Mouse (Mus musculus) CD8-positive naive resting alpha-beta T cell, adult 2 months (primary cell): ENCODE results near the gene Sfxn2.
A peak's percentile ranks its signal among the peaks of the same experiment; 100 is the strongest.

Source experiments
- DNase-seq, 2 experiments: peaks; one replicate each; pipeline ENCODE4 v3.0.0; 2022; ENCODE audit warnings: low read depth in 2 of 2, low spot score in 2 of 2

Sfxn2 gene

DNA sequence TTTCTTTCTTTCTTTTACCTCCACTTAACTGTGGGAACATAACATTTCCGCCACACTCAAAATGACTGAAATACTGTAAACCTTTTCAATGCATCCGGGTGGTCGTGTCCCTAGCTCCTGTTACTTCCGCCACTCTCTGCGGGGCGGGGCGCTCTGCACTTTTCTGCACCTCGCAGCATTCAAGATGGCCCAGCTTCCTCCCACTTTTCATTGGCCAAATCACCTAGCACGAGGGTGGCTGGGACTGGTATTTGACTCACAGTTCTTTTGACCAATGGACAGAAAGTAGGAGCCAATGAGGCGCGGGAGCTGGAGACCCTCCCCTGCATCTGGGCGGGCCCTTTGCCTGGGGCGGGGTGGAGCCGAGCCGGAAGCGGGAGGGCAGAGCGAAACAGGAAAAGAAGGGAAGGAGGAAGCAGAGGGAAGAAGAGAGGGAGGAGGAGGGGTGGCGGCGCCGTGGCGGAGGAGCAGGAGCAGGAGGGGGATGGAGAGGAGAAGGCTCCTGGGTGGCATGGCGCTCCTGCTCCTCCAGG lies 25.6 kb downstream of the Sfxn2 start, which contains the start of gene Wbp1l:
Gene Wbp1l, plus strand, starts transcription at position 365 of the 533 bp plus-strand sequence.
- DNase-seq: peak; percentile 93 to 97

DNA sequence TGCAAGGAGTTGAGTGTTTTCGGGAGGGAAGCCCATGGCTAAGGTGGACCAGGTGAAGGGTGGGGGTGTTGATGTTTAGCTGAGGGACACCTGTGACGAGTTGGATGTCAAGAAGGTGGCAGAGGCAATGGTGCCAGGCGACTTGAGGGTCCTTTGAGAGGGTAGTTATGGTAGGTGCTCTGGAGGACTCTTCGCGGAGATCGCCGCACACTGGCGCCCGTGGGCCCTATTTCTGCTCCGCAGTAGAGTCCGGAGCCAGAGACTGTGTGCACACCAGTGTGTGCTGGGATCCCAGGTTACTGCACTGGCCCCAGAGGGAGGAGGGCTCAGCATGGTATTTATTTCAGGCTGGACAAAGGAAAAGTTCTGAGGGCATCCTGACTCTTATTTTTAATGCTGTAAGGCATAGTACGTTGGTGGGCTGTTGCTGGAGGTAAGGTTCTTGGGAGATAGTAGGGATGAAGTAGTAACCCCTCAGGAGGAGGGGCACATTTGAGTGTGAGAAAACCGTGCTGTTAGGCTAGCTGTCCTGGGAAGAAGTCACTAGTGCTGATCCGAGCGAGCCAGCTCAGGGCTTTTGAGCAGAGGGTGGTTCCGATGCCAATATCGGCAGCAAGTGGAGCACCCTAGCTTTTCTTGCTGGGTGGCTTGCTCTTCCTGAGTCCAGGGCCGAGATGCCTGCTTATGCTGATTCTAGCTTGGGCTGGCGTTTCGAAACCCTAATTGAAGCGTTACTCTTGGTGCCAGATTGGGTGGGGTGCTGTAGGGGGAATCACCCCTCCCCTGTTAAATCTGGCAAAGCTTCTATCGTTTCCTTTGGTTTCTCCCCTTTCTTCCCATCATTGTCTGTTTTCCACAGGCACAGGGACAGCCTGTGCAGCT lies 26.5 kb downstream of the Sfxn2 start:
- peak in 1 of 2 experiments; percentile 17 for DNase-seq

DNA sequence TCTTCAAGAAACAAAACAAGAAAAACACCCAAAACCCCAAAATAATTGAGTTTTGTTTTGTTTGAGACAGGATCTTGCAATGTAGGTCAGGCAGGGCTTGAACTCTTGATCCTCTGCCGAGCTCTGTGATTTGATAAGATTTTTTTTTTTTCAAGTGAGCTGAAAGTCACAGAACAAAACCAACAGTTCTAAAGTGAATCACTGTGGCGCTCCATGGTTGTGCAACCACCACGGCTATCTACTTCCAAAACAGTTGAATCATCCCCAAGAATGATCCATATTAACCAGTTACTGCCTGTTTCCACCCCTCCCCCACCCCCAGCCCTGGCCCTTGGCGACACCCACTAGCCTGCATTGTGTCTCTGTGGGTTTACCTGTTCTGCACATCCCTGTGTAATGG lies 27.2 kb downstream of the Sfxn2 start:
- DNase-seq: no peak

DNA sequence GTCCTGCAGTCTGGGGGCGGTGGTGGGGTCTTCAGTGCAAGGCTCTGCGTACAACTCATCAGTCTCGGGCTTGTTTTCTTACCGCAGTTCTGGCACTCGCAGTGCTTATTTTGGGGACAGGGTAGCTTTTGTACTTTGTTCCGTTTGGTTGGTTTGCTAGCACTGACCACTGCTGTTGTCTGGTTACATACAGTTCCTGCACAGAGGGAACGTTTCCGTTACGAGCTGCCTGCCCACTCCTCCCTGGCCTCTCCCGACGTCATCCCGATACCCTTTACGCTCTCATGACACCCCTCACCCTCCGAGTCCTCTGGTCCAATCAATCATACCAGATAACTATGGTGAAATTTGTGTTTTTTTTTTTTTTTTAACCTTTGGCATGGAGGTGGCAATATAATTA lies 28.3 kb downstream of the Sfxn2 start:
- DNase-seq: no peak

DNA sequence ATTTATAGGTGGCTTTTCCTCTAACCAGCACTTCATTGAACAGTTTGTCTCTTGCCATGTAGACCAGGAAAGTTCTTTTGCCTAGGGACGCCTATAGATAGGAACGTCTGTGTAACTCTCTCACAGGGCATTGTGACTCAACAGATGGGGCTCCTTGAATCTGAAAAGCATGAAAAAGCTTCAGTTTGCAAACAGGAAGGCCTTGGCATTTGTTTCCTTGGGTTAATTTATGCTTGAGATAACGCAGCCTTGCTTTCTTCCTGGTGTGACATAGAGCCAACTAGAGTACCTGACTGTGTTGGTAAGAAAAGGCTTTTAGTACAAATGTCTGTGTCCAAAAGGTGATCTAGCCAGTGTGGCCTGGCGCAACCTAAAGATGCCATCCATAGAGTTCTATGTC lies 29.2 kb downstream of the Sfxn2 start:
- DNase-seq: no peak

DNA sequence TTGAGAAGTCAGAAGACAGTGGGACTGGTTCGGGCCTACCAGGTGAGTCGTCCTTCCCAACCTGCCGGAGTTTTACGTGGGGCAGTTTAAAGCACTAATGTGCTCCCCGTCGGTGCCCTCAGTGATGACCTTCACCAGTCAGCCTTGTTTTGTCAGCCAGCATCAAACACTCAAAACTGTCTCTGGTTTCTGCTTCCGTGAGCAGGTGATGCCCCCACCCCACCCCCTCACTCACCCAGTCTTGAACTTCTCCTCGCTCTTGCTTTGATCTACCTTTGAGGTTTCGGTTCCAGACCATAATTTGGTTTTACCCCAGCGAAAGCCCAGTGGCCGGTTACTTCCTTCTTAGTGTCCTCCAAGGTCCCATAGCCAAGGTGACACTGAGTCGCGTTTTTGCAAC lies 33.6 kb downstream of the Sfxn2 start:
- no peak for DNase-seq

DNA sequence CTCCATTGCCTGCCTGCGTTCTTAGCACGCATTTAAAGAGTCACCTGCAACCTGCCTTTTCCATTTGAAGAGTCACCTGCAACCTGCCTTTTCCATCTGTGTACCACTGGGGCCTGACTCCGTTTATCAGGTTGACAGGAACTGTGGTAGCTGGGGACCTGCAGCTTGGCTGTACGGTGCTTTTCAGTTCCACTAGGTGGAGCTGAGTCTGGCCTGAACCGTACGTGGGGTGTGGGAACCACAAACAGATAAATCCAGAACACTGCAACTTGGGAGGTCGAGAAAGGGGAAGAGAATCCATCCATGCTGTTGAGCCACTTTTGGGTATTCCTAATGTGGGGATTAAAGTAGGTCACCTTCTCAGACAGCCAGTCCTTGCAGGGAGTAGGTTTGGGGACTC lies 34.3 kb downstream of the Sfxn2 start:
- peak in 1 of 2 experiments; percentile 23 for DNase-seq

DNA sequence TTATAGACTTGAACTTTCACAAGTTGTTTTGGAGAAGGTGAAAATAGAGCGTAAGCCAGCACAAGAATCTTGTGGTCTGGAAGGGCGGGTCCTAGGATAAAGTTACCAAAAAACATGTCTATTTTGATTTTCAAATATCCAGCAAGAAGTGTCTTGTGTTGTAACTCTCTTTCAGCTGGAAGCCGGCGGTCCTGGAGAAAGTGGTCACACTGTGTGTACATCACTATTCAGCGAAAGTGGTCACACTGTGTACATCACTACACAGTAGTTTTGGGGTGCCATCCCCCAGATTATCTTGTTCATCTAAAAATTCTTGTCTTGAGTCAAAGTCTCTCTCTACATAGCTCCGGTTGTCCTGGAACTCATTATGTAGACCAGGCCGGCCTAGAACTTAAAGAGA lies 35.0 kb downstream of the Sfxn2 start:
- no peak for DNase-seq

DNA sequence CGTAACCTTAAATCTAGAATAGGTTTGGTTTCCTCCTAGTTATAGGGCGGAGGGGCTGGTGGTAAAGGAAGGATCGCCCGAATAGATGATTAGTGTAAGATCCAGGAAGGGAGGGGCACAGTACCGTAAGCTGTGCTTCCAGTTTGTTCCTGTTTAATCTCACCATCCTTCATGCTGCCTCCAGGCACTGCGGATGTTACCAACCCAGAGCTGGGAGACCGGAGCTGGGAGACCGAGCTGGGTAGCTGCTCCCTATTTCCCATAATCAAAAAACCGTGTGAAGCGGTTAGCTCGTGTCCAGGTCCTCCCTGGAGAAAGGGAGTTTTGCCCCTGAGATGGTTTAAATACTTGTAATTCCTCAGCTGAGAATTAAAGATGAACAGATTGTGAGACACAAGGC lies 43.2 kb downstream of the Sfxn2 start:
- DNase-seq: no peak

DNA sequence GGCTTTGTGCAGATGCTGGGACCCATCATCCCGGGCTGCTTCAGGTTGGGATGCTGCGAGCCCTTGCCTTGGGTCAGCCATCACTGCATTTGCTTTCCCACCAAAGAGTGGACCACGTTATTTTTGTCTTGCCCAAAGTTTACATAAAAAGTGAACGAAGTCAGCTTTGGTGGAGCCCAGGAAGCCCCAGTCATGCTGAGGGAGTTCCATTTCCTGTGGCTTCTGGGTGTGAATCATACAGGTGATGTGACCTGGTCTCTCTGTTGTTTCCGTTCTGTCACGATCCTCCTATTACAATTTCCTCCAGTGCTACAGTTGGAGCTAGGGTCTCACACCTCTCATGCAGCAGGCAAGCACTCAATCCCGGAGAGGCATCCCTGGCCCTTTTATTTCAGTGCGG lies 44.2 kb downstream of the Sfxn2 start:
- peak; percentile 23 to 34 for DNase-seq

DNA sequence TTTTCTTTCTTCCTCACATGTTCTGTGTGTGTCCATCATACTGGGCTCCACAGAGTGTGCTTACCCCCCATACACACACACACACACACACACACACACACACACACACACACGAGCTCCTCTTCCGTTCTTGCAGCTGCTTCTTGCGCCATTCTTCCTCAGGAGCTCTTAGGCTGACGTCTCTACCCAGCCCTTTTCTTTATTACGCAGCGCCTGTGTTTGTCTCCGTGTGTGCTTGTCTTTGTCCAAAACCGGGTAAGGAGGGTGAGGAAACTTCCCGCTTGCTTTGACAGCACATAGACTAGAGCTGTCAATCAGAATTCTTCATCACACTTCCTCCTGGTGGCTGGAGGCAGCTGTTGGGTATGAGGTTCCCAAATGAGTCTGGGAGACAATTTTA lies 45.2 kb downstream of the Sfxn2 start:
- DNase-seq: no peak

DNA sequence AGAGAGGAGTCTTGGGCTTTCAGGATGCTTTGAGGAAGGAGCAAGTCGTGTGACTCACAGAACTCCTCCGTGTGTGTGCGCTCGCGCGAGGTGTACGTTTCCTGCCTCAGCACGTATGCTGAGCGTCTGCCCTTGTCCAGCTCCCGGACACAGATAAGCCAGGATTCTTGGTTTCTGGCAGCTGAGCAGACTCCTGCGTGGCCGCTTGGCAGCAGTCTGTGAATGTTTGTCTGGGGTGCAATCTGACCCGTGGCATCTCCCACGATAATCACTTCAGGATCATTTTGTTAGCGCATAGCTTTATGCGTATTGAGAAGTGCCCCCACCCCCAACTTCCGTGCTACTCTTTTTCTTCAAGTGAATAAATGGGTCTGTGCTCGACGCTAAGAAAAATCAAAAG lies 45.8 kb downstream of the Sfxn2 start:
- DNase-seq: no peak

DNA sequence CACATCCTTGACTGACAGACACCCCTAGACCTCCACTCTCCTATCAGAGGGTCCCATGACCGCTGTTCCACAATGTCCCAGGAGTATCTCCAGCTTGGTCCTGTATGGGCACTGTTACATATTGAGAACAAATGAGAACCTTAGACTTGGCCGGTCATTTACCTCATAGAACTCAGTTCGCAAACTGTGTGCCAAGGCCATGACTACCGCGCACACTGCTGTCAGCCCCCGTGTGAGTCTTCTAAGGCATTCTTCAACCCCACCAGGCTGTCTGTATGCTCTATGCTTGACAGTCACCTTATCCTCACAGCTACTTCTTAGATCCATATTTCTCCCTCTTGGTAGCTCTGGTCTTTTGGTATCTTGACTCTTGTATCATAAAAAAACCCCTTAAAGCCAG lies 46.4 kb downstream of the Sfxn2 start:
- DNase-seq: no peak

DNA sequence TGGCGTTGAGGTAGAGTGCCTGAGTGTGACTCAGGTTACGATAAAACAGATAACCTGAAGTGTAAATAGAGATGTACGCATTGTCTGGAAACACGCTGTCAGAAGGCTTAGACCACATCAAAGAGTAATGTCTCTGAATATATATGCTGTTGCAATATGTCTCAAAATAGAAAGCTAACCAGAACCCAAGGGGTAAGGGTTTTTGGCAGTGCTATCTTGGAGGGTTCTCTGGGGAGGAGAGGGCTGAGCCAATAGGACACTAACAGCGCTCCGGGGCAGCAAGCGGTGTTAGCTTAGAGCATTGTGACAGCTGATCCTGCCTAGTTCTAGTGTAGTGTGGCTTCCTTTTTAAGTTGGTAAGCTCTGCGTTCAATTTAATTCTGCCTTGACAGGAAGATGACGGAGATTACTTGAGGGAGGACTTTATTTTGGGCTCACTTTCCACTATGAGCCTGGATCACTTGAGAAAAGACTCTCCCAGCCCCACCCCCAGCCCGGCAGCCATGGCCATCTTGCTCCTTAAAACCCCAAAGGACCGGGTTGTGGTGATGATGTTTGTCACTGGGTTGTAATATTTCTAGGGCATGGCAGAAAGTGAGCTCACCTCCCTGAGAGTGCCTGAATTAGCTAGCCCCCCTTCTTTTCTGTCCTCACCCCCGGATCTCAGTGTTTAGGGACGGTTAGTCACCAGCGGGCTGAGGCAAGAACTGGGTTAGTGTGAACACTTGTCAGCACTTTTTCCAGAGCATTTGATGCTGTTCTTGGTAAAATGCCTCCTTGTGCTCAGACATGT lies 47.0 kb downstream of the Sfxn2 start:
- peak; percentile 62 to 68 for DNase-seq

DNA sequence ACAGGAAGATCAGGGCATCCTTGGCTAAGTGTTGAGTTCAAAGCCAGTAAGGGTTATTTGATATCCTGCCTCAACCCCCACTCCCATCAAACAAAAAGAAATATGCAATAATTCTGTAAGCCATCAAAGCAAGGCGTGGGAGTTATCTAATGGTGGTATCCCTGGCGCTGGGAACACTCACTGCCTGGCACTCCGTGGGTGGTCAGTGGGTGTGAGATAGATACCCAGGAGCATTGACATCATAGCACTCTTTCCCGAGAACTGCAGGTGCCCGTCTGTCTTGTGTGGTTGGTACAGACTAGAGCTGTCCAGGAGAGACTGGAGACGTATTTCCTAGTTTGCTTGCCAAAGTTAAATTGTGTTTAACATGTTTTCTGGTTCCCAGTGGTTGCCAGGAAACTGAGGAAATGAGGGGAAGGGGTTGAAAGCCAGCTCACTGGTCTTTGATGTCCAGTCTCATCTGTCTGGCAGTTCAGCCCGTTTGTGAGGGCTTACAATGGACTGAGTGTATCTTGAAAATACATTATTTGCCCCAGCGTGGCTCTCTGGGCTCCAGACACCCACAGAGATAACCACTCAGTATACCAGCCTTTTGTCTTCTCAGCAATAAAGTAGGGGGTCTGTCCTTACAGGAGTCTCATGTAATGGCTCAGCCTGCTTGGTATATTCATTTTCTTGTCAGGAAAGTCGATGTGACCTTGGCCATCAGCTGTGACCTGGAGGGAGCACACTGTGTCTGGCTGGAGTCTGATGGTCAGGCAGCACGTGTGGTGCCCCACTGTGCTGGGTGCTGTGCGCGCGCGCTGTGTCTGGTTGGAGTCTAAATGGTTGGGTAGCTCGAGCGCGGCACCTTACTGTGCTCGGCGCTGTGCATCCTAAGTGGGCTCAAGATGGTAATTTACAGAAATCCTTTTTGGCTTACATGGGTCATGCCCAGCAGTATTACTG lies 48.3 kb downstream of the Sfxn2 start:
- DNase-seq: no peak

DNA sequence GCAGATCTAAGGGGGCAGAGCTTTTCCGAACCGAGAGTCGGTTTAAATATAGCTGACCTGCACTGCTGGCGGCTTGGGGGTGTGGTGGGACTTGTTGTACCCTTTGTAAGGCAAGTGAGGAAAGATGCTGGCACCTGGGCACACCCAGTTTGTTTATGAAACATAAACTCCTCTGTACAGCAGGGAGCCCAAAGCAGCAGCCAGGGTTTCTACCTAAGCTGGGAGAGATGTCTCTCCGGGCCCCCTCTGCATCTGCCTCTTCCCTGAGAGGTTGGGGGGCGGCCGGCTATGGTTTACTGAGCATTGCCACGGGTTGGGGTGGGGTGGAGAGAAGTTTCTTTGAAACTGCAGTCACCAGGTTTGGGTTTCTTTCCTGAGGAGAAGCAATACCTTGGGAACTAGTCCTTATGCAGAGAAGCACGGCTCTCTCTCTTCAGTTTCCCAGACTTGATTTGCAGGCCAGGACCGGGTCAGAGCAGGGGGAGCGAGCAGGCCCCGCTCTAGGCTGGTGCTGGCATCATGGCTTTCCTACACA lies 49.6 kb downstream of the Sfxn2 start:
- DNase-seq: no peak

DNA sequence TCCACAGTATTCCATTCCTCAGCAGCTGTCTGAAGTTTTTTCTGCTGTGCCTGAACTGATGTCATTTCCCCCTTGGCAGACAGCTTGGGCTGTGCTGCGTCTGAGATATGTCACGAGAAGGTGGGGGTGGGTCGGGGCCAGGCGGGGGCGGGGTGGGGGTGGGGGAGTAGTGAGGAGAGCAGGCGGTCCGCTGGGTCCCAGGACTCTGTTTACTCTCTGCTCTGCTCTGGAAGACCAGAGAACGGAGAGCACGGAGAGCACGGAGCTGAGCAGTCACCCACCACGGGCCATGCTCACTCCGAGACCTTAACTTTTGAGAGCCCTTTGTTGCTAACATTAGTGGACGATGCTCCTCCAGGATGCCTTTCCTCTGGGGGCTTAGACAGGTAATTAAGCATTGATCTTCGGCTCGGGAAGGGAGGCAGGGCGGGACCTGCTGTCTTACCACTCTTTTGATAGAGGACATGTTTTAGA lies 50.1 kb downstream of the Sfxn2 start:
- DNase-seq: no peak

DNA sequence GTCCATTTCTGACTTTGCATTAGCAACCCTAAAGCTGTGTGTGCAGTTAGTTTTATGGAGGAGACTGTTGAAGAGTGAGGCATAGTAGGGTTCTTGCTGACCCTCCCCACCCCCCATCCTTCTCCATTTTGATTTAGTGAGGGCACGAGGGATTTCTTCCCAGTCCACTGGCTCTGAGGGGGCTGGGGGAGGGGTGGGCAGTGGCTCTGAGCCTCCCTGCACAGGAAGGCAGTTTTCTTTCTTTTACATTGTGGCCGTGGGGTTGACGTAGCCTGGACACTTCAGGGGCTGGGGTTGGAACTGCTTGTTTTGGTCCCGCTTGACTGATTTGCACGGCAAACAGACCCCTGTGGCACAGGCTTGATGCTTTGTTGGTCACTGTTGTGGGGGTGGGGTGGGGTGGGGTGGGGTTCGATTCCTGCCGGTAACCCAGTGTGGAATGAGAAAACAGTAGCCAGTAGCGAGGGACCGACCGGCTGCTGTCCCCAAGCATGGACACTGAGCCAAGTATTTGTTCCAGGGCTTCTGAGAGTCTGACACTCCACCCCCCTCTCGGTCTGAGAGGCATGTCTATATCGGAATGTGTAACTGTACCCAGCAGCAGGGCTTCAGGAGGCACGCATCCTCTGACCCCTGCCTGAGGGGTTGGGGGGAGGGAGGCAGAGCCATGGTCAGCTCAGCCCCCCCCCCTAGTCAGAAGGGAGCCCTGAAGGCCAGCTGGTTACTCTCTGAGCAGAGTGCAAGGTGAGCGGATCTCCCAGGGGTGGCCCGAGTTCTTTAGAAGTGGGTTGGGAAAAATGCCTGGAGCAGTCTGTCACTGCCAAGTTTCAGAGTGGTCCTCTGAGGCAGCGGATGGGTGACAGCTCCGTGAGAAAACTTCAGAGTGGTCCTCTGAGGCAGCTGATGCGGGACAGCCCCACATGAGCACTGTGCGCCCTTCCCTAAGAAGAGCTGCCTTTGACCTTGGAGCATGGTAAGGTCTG lies 50.9 kb downstream of the Sfxn2 start:
- DNase-seq: no peak

DNA sequence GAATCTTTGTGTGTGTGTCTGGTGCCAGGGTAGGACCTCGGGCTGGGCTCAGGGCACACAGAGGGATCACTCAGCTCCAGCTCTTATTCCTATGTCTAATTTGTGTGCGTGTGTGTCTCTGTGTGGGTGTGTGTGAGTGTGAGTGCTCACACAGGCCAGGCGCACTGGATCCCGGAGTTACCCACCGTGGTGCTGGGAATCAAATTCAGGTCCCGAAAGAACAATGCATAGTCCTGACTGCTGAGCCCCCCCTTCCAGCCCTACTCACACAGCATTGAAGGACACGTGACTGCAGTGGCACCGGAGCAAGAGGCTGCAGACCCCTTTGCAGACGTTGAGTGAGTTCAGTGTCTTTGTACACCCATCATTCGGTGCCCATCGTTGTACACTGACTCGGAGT lies 51.9 kb downstream of the Sfxn2 start:
- no peak for DNase-seq
